Mouse (Mus musculus) E14TG2a.4 (cell line): ENCODE measurements at regions not wholly inside any gene's neighbourhood (a gene's known extent, or its start where the extent isn't known, plus 50 kb on each side); places are given as distances from the start of the nearest gene placed in this dataset.
"Not testable (repeated sequence)": the region's sequence is repeated elsewhere in the genome, so short reads cannot be mapped to it uniquely, and the experiment has no call there.

Source experiments
- H3K27me3 ChIP-seq: 2 replicates; pipeline ENCODE4 v1.6.1; 2014; ENCODE audit warnings: low read length, control low read depth; ENCODE audit not compliant: insufficient read depth
- H3K36me3 ChIP-seq: 2 replicates; pipeline ENCODE4 v1.6.1; 2014; ENCODE audit warnings: low read length, control low read depth; ENCODE audit not compliant: insufficient read depth
- H3K4me1 ChIP-seq: replicated peaks from 2 replicates; pipeline ENCODE4 v1.6.1; 2014; ENCODE audit warnings: low read depth, low read length, control low read depth
- H3K4me3 ChIP-seq: replicated peaks from 2 replicates; pipeline ENCODE4 v1.5.1; 2014; ENCODE audit warnings: mild to moderate bottlenecking, low read length
- H3K9me3 ChIP-seq: 2 replicates; pipeline ENCODE4 v1.6.1; 2014; ENCODE audit warnings: low read length, control low read depth
- CTCF ChIP-seq: conservative IDR thresholded peaks from 2 replicates; pipeline ENCODE4 v1.5.1; 2014; ENCODE audit warnings: low read length
- NANOG ChIP-seq: IDR thresholded peaks from 2 replicates; pipeline ENCODE4 v1.6.1; 2014; ENCODE audit warnings: borderline replicate concordance, low read length, mixed read lengths
- POU5F1 ChIP-seq: IDR thresholded peaks from 2 replicates; pipeline ENCODE4 v1.6.1; 2014; ENCODE audit warnings: low read length, borderline replicate concordance

- Histone ChIP-seq H3K4me3 (no peak overlapping the region), H3K27me3 (no peaks in the 10 kb centered on the region), H3K4me1 (peaks cover 18% of the 10 kb centered on the region), H3K9me3 (no peaks in the 10 kb centered on the region), H3K36me3 (no peaks in the 10 kb centered on the region)
- TF ChIP-seq CTCF: no peak
Measured at GRCm38 (mm10) chr9:116447734-116448133, 272.6 kb upstream of the Tgfbr2 start.

- Histone ChIP-seq H3K36me3 (no peaks in the 10 kb centered on the region), H3K27me3 (no peaks in the 10 kb centered on the region), H3K4me1 (no peaks in the 10 kb centered on the region; the same call in 1 of the 2 replicates), H3K9me3 (no peaks in the 10 kb centered on the region), H3K4me3 (no peak overlapping the region)
- TF ChIP-seq NANOG (no peak), POU5F1 (no peak), CTCF (no peak)
Measured at GRCm38 (mm10) chr9:116438580-116438979, 263.4 kb upstream of the Tgfbr2 start.

- Histone ChIP-seq H3K36me3 (no peaks in the 10 kb centered on the region), H3K4me3 (no peak overlapping the region), H3K9me3 (no peaks in the 10 kb centered on the region), H3K4me1 (peaks cover under 1% of the 10 kb centered on the region; the same call in 1 of the 2 replicates), H3K27me3 (no peaks in the 10 kb centered on the region)
- TF ChIP-seq NANOG (no peak), POU5F1 (no peak), CTCF (no peak)
Measured at GRCm38 (mm10) chr9:116434414-116434813, 259.3 kb upstream of the Tgfbr2 start.

- Histone ChIP-seq H3K4me3 (no peak overlapping the region), H3K9me3 (no peaks in the 10 kb centered on the region), H3K27me3 (no peaks in the 10 kb centered on the region), H3K36me3 (no peaks in the 10 kb centered on the region), H3K4me1 (peaks cover 43% of the 10 kb centered on the region)
- TF ChIP-seq CTCF: no peak
- TF ChIP-seq NANOG: no peak
- no peak for TF ChIP-seq POU5F1
Measured at GRCm38 (mm10) chr9:116429061-116429460, 253.9 kb upstream of the Tgfbr2 start.

- Histone ChIP-seq H3K4me1 (peaks cover 48% of the 10 kb centered on the region), H3K9me3 (no peaks in the 10 kb centered on the region), H3K36me3 (no peaks in the 10 kb centered on the region), H3K4me3 (no peak overlapping the region), H3K27me3 (no peaks in the 10 kb centered on the region)
- TF ChIP-seq POU5F1 (no peak), NANOG (no peak), CTCF (no peak)
Measured at GRCm38 (mm10) chr9:116428475-116428874, 253.3 kb upstream of the Tgfbr2 start.

GRCm38 (mm10) chr9:116427278-116427677 is 252.1 kb upstream of the Tgfbr2 start:
- Histone ChIP-seq H3K36me3 (no peaks in the 10 kb centered on the region), H3K9me3 (no peaks in the 10 kb centered on the region)
- TF ChIP-seq CTCF (no peak), NANOG (no peak; the same call in 1 of the 2 replicates), POU5F1 (no peak)

GRCm38 (mm10) chr9:116426269-116426999 is 251.3 kb upstream of the Tgfbr2 start:
- H3K36me3 ChIP-seq: no peaks in the 10 kb centered on the region
- no peaks in the 10 kb centered on the region for H3K27me3 ChIP-seq
- H3K4me3 ChIP-seq: no peak overlapping the region
- no peaks in the 10 kb centered on the region for H3K9me3 ChIP-seq
- H3K4me1 ChIP-seq: peaks cover 55% of the 10 kb centered on the region
- TF ChIP-seq NANOG (no peak), CTCF (peak; percentile 69)

More at GRCm38 (mm10) chr9:116427278-116427677, 252.1 kb upstream of the Tgfbr2 start:
- H3K4me1 ChIP-seq: peaks cover 55% of the 10 kb centered on the region
- H3K27me3 ChIP-seq: no peaks in the 10 kb centered on the region
- no peak overlapping the region for H3K4me3 ChIP-seq

- H3K27me3 ChIP-seq, H3K9me3 ChIP-seq, H3K36me3 ChIP-seq, H3K4me3 ChIP-seq: not testable (repeated sequence)
- peaks cover 55% of the 10 kb centered on the region for H3K4me1 ChIP-seq
Measured at GRCm38 (mm10) chr9:116425400-116425799, 250.2 kb upstream of the Tgfbr2 start.

GRCm38 (mm10) chr9:116415021-116415420 is 239.9 kb upstream of the Tgfbr2 start:
- TF ChIP-seq POU5F1: no peak
- TF ChIP-seq CTCF: no peak
- TF ChIP-seq NANOG: no peak

More at GRCm38 (mm10) chr9:116415021-116415420, 239.9 kb upstream of the Tgfbr2 start:
- Histone ChIP-seq H3K9me3 (no peaks in the 10 kb centered on the region), H3K4me3 (no peak overlapping the region), H3K27me3 (no peaks in the 10 kb centered on the region), H3K4me1 (no peaks in the 10 kb centered on the region; the same call in 1 of the 2 replicates), H3K36me3 (no peaks in the 10 kb centered on the region)
